In the genomic region with DNA sequence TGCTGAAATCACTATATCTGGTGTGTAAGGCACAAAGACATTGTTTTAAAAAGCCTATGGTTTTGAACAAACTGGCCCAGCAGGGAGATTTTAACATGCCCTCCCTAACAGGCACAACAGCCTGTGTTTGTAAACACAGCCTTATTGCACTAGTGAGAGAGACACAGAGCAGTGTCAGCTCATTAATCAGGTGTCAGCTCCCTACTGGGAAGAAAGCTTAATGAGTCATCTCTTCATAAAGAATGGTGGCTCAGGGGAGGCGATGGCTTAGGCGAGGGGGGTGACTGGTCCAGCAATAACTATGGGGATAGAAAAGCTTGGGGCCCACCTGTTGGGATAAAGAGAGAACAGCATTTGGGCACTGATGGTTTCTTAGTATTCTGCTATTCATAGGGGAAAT, we compare ENCODE assay signal across 16 mouse cellular contexts. TPM values are rescaled to one million over a fixed set of nuclear protein-coding genes. Genes with fewer than 3 reads are reported as not detected.
A peak's percentile ranks its signal among the peaks of the same experiment; 100 is the strongest.
DNase-seq lines count a peak whose midpoint lies in the region; ATAC-seq and TF ChIP-seq lines count a peak whose summit lies in the region.
"Had no signal": no experiment of that assay in that cellular context is flagged by ENCODE, and none has a peak within 500 bp of the region (broad histone marks: within the 10 kb centered on the region; RNA-seq: fewer than 3 reads in every experiment).

No protein-coding gene starts in this region.

- DNase-seq in midbrain, embryonic 14.5 days = peak; percentile 12
- DNase-seq in embryo, embryonic 10 days (ENCODE audit: low spot score) = peak; percentile 24
- peak; percentile 49 for DNase-seq in forebrain, embryonic 14.5 days (ENCODE audit: low spot score)
- peak; percentile 69 for DNase-seq in hindbrain, postnatal 0 days (ENCODE audit: low spot score)
- DNase-seq in thymus, postnatal 0 days (ENCODE audit: low spot score) = no peak
- DNase-seq in cerebellum, postnatal 4 days (ENCODE audit: low spot score in 2 of 2) = no peak
- DNase-seq: adrenal gland, postnatal 14 days; cerebellum, postnatal 10 days; lung, adult 2 months; right cerebral cortex, postnatal 14 days had no signal

- H3K27ac ChIP-seq in midbrain, embryonic 14.5 days (replicated peaks; ENCODE audit: low read depth, low read length) = no peak overlapping the region
- no peak overlapping the region for H3K27ac ChIP-seq in midbrain, embryonic 13.5 days
- no peak overlapping the region for H3K27ac ChIP-seq in forebrain, embryonic 14.5 days (ENCODE audit: low read depth, low read length)
- H3K27ac ChIP-seq in hindbrain, postnatal 0 days = no peak overlapping the region
- H3K27ac ChIP-seq: embryonic facial prominence, embryonic 13.5 days; heart, embryonic 15.5 days had no signal

- no peak for TF ChIP-seq CTCF in hindbrain, postnatal 0 days (IDR thresholded peaks at IDR 0.05; ENCODE audit: low read depth)

- no peaks in the 10 kb centered on the region for H3K36me3 ChIP-seq in midbrain, embryonic 14.5 days (ENCODE audit: control insufficient read depth, insufficient read depth, low read length)
- no peaks in the 10 kb centered on the region for H3K36me3 ChIP-seq in midbrain, embryonic 13.5 days
- H3K36me3 ChIP-seq in forebrain, embryonic 14.5 days (ENCODE audit: control insufficient read depth, insufficient read depth, low read length) = no peaks in the 10 kb centered on the region
- H3K36me3 ChIP-seq in hindbrain, postnatal 0 days (ENCODE audit: insufficient read depth, low read length) = no peaks in the 10 kb centered on the region
- H3K36me3 ChIP-seq: embryonic facial prominence, embryonic 13.5 days; heart, embryonic 15.5 days had no signal

- no peaks in the 10 kb centered on the region for H3K9me3 ChIP-seq in midbrain, embryonic 14.5 days (ENCODE audit: control insufficient read depth, low read length)
- H3K9me3 ChIP-seq in midbrain, embryonic 13.5 days = no peaks in the 10 kb centered on the region
- no peaks in the 10 kb centered on the region for H3K9me3 ChIP-seq in forebrain, embryonic 14.5 days (replicated peaks; ENCODE audit: control insufficient read depth, low read length)
- no peaks in the 10 kb centered on the region for H3K9me3 ChIP-seq in hindbrain, postnatal 0 days (ENCODE audit: low read length)
- H3K9me3 ChIP-seq: embryonic facial prominence, embryonic 13.5 days; heart, embryonic 15.5 days had no signal

- ATAC-seq in midbrain, embryonic 14.5 days (ENCODE audit: low FRiP score, low TSS enrichment) = no peak
- no peak for ATAC-seq in midbrain, embryonic 13.5 days
- peak; percentile 58; the same call in 1 of the 2 replicates for ATAC-seq in forebrain, embryonic 14.5 days
- peak; percentile 53 for ATAC-seq in hindbrain, postnatal 0 days
- no peak for ATAC-seq in erythroblast, adult 5-6 weeks (replicated peaks; ENCODE audit: low FRiP score, poor library complexity, severe bottlenecking)
- ATAC-seq: inflammation-experienced regulatory T-cells, adult 6 months had no signal

- 11% methylated on average over 2 of the region's 2 CpGs for WGBS in midbrain, embryonic 14.5 days
- WGBS in midbrain, embryonic 13.5 days = 4% methylated on average over 2 of the region's 2 CpGs
- 2% methylated on average over 2 of the region's 2 CpGs for WGBS in forebrain, embryonic 14.5 days
- WGBS in hindbrain, postnatal 0 days = 2% methylated on average over 2 of the region's 2 CpGs

- H3K4me2 ChIP-seq in midbrain, embryonic 14.5 days (ENCODE audit: low read length) = no peak overlapping the region
- H3K4me2 ChIP-seq in midbrain, embryonic 13.5 days (replicated peaks) = no peak overlapping the region
- no peak overlapping the region for H3K4me2 ChIP-seq in forebrain, embryonic 14.5 days (ENCODE audit: low read length)
- no peak overlapping the region for H3K4me2 ChIP-seq in hindbrain, postnatal 0 days (ENCODE audit: low read depth, low read length)
- H3K4me2 ChIP-seq: embryonic facial prominence, embryonic 13.5 days; heart, embryonic 15.5 days had no signal

- no peaks in the 10 kb centered on the region for H3K4me1 ChIP-seq in midbrain, embryonic 14.5 days (ENCODE audit: control insufficient read depth, insufficient read depth, low read length)
- 0 out of 2 replicates have a peak, but pooled peaks cover 3% of the 10 kb centered on the region for H3K4me1 ChIP-seq in midbrain, embryonic 13.5 days (replicated peaks)
- H3K4me1 ChIP-seq in forebrain, embryonic 14.5 days (ENCODE audit: control insufficient read depth, insufficient read depth, low read length) = no peaks in the 10 kb centered on the region
- H3K4me1 ChIP-seq in hindbrain, postnatal 0 days (ENCODE audit: insufficient read depth, low read length) = peaks cover 5% of the 10 kb centered on the region; the same call in 1 of the 2 replicates
- H3K4me1 ChIP-seq: embryonic facial prominence, embryonic 13.5 days; heart, embryonic 15.5 days had no signal

- H3K27me3 ChIP-seq in midbrain, embryonic 14.5 days (ENCODE audit: control insufficient read depth, insufficient read depth, low read length) = no peaks in the 10 kb centered on the region
- H3K27me3 ChIP-seq in midbrain, embryonic 13.5 days = no peaks in the 10 kb centered on the region
- peaks cover 6% of the 10 kb centered on the region for H3K27me3 ChIP-seq in forebrain, embryonic 14.5 days (replicated peaks; ENCODE audit: control insufficient read depth, insufficient read depth, low read length)
- no peaks in the 10 kb centered on the region for H3K27me3 ChIP-seq in hindbrain, postnatal 0 days (ENCODE audit: insufficient read depth, low read length)
- H3K27me3 ChIP-seq: embryonic facial prominence, embryonic 13.5 days; heart, embryonic 15.5 days had no signal

- no peak overlapping the region for H3K9ac ChIP-seq in midbrain, embryonic 14.5 days (replicated peaks; ENCODE audit: low read length)
- no peak overlapping the region for H3K9ac ChIP-seq in midbrain, embryonic 13.5 days (replicated peaks)
- no peak overlapping the region for H3K9ac ChIP-seq in forebrain, embryonic 14.5 days (ENCODE audit: low read length)
- no peak overlapping the region for H3K9ac ChIP-seq in hindbrain, postnatal 0 days (replicated peaks; ENCODE audit: low read length)
- H3K9ac ChIP-seq: embryonic facial prominence, embryonic 13.5 days; heart, embryonic 15.5 days had no signal

- no peak overlapping the region for H3K4me3 ChIP-seq in midbrain, embryonic 14.5 days (replicated peaks; ENCODE audit: low read depth, low read length)
- H3K4me3 ChIP-seq in midbrain, embryonic 13.5 days (replicated peaks) = no peak overlapping the region
- no peak overlapping the region for H3K4me3 ChIP-seq in forebrain, embryonic 14.5 days (ENCODE audit: low read depth, low read length)
- H3K4me3 ChIP-seq in hindbrain, postnatal 0 days (ENCODE audit: low read length) = no peak overlapping the region
- H3K4me3 ChIP-seq: embryonic facial prominence, embryonic 13.5 days; heart, embryonic 15.5 days had no signal

RNA-seq across cellular contexts. Expression of gene Gmnc, which starts 8.1 kb away (rescaled TPM):
- 0.12 TPM in 1 of 2 replicates, not detected in the other for polyA plus RNA-seq in midbrain, embryonic 14.5 days (2014; fragmentation: Nextera tagmentation; extraction: Ambion mirVana)
- polyA plus RNA-seq in midbrain, embryonic 13.5 days (2015; fragmentation: Nextera tagmentation; extraction: Ambion mirVana) = 0.14 and 0.52 TPM in 2 replicates
- polyA plus RNA-seq in forebrain, embryonic 14.5 days (2014; fragmentation: Nextera tagmentation; extraction: Ambion mirVana) = 0.27 and 0.47 TPM in 2 replicates
- total RNA-seq in hindbrain, postnatal 0 days (2014; rRNA removed) = 2.0 and 2.7 TPM in 2 replicates
- polyA plus RNA-seq in hindbrain, postnatal 0 days (2015; fragmentation: Nextera tagmentation; extraction: Ambion mirVana) = 0.98 and 1.00 TPM in 2 replicates
- not detected in 2 replicates for polyA plus RNA-seq in thymus, postnatal 0 days (2015; fragmentation: Nextera tagmentation; extraction: Ambion mirVana)
- total RNA-seq in erythroblast, adult 5-6 weeks (2015; ENCODE audit: low replicate concordance) = not detected in 2 replicates
- not detected in 2 replicates for total RNA-seq in erythroblast, adult 5-6 weeks (2017; ENCODE audit: low replicate concordance)
- total RNA-seq: adrenal gland, postnatal 14 days; liver, adult 2 months had no signal
- polyA plus RNA-seq: heart, embryonic 15.5 days; inflammation-experienced regulatory T-cells, adult 6 months; liver, adult 2 months had no signal

Comparison
In these comparisons a context has a peak if more than half of its experiments do, and no peak if none do; other contexts are left out.
1. ATAC-seq: peak in forebrain, embryonic 14.5 days (single experiment) and hindbrain, postnatal 0 days (single experiment); none in midbrain, embryonic 14.5 days (single experiment), midbrain, embryonic 13.5 days (single experiment) and erythroblast, adult 5-6 weeks (single experiment).
2. DNase-seq: peak in midbrain, embryonic 14.5 days (single experiment), embryo, embryonic 10 days (single experiment), forebrain, embryonic 14.5 days (single experiment) and hindbrain, postnatal 0 days (single experiment); none in thymus, postnatal 0 days (single experiment) and cerebellum, postnatal 4 days (0 of 2).